Mouse (Mus musculus) left cerebral cortex, postnatal 36 days (tissue): ENCODE data around the gene Kcne1. TPM values are rescaled to one million over a fixed set of nuclear protein-coding genes. Genes with fewer than 3 reads are reported as not detected.

ENCODE experiments used
- DNase-seq, 2 experiments: peaks; one replicate each; pipeline ENCODE4 v3.0.0; 2021 to 2022; ENCODE audit warnings: low spot score in 2 of 2, mixed read lengths in 1 of 2
- intact Hi-C: fragments of 180-260 bp; cut with DNase I; formaldehyde crosslinking; loops from one replicate; pipeline ENCODE4 v1.15.1; 2025
- total RNA-seq, 2 experiments: library from RNA; stranded (reverse); gene quantifications; 2 replicates each; pipeline ENCODE4 v1.2.3; 2021

Gene Kcne1
- total RNA-seq, 2 experiments from 2014 or later: not detected

DNA sequence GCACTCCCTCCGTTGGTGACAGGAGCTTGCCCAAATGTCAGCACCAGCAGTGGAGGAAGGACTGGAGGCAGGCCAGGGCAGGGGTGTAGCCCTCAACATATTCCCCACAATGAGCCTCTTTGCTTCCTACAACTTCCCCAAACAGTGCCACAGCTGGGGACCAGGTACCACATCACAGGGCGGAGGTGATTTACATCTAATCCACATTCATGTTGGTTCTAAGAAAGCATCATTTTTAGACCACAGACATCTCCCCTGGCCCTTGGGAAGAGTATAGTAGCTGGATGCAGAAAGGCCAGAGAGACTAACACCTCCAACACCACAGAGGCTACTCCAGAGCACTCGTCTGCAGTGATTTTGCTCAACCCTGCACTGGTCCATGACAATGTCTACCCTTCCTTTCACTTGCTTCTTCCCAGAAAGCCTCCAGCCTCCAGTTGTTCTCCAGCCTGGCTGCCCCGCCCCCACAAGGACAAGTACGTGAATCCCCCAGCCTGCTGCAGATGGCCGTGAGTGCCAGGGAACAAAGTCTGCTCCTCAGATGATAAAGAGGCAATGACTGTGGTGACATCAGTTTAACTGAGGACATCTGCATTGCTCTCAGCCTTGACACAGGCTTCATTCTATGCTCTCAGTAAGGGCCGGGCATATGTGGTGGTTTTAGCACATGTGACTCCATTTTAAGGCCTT, 43.1 kb downstream of the Kcne1 start:
- intact Hi-C loops: loop anchor here (10.0 kb wide), 1 partner anchor 1229 kb away; no protein-coding TSS in a partner anchor
- no peak for DNase-seq

GRCm38 (mm10) chr16:92313953-92314741, 45.1 kb downstream of the Kcne1 start:
- peak; percentile 30 to 42 for DNase-seq
- intact Hi-C loops: loop anchor here (2.0 to 10.0 kb wide), 2 partner anchors 23 to 1231 kb away; no protein-coding TSS in a partner anchor

DNA sequence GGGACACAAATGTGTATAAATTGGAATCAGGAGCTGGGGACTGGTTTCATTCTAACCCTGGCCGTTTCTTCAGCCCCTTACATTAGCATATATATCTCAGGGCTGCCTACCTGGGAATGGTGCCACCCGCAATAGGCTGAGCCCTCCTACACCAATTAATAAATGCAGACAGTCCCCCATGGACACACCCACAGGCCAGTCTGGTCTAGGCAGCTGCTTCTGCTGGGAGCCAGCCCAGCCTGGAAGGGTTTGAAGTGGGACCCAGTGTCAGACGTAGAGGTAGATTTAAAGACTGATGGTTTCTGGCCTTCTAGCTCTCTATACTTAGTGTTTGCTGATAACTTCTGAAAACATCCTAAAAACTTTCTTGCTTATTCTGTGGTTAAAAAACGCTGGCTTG, 50.1 kb downstream of the Kcne1 start:
- DNase-seq: no peak
- intact Hi-C loops: no loop called here

- intact Hi-C loops: no loop called here
Observed at GRCm38 (mm10) chr16:92307947-92308346, 51.3 kb downstream of the Kcne1 start.

GRCm38 (mm10) chr16:92305519-92305918, 53.7 kb downstream of the Kcne1 start:
- no peak for DNase-seq
- intact Hi-C loops: no loop called here

More at GRCm38 (mm10) chr16:92307947-92308346, 51.3 kb downstream of the Kcne1 start:
- no peak for DNase-seq

GRCm38 (mm10) chr16:92302506-92302905, 56.8 kb downstream of the Kcne1 start:
- intact Hi-C loops: loop anchor here (5.0 kb wide), 1 partner anchor 245 kb away; the partner anchor contains the start of genes Gm49711, Mrps6 and Slc5a3
- DNase-seq: no peak

DNA sequence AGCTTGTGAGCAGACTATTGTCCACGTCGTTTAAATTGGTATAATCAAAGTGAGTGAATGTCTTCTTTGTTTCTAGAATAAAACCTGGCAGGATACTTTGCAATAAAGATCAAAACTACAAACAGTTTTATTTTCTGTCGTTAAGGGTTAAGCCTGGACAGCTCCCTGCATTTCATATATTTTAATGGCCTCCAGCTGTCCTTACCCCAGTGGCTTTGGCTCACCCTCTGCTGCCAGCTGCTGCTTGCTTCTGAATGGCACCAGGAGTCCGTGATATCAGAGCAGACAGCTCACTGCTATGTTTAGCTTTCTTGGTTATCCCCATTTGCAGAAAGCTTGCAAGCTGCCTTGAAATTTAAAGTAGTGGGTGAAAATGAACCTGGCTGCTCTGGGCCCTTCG, 57.3 kb downstream of the Kcne1 start:
- no peak for DNase-seq

DNA sequence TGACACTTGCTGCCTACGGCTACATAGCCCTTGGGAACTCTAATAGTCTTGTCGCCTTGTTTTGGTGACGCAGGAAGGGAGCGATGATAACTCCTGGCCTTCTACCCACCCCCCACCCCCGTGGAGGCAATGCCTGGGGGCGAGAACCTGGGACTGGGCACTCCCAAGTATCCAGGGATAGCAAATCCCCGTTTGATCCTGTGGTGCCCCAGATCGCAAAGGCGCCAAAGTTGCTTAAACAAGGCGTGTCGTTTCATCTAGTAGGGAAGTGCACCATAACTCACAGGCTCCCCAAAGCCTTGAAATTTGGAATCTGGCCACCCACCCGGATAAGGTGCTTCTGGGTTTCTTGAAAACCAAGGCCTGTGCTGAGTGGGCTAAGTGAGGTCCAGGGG, 57.9 kb downstream of the Kcne1 start:
- DNase-seq: no peak
- intact Hi-C loops: loop anchor here (2.0 to 5.0 kb wide), 2 partner anchors 244 to 371 kb away; partner anchors contain the start of genes Gm49711, Mrps6 and Slc5a3

More for the DNA sequence above, 57.3 kb downstream of the Kcne1 start:
- intact Hi-C loops: loop anchor here (2.0 to 5.0 kb wide), 2 partner anchors 245 to 371 kb away; partner anchors contain the start of genes Gm49711, Mrps6 and Slc5a3

DNA sequence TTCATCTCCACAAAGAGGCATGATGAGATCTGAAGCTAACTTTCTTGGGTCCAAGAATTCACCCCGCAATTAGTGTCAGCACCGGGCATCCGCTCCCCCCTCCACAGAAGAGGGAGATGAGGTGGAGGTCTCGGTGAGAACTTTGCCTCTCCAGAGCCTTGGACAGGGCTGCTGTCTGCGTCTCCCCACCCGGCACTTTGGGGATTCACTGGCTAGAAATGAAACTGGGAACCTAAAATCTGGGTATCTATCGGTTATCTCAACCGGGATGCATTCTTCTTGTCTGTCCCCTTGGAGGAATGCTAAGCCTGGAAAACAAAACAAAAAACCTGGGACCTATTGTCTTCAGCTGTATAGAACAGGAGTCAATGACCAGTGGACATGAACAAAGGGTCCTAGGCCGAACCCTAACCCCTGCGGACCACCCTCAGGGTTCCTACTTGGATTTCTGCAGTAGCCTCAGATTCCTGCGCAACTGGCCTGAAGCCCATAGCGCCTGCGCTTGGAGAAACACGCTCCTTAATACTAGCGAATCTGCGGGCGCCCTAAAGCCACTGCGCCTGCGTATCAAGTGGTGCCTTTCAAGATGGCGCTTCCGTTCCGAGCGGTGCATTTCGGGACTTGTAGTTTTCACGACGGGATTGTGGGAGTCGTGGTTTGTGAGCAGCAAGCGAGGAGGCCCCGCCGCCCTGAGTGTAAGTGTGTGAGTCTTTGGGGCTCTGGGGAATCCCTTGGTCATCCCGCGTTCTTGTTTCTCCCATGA, 58.4 kb downstream of the Kcne1 start, which contains the start of gene Smim11:
Gene Smim11, plus strand, starts transcription at position 638 of the 763 bp plus-strand sequence.
- peak; percentile 94 to 95 for DNase-seq
- intact Hi-C loops: loop anchor here (2.0 to 5.0 kb wide), 2 partner anchors 244 to 370 kb away; partner anchors contain the start of genes Gm49711, Mrps6 and Slc5a3

Other genes with a start within 250 kb of the Kcne1 start
- under 1 TPM in 1 of 2 experiments, not detected in 1; 0.17 TPM for gene Kcne2, start 67.1 kb downstream of the Kcne1 start, total RNA-seq
- gene Smim11, start 58.2 kb downstream of the Kcne1 start, total RNA-seq: 10 to 100 TPM; 15.8 to 16.2 TPM
- gene Fam243, start 38.0 kb downstream of the Kcne1 start, total RNA-seq: not detected
- gene Rcan1, start 111.4 kb upstream of the Kcne1 start, total RNA-seq: 10 to 100 TPM; 55.4 to 60.9 TPM
- 1 to 10 TPM in 1 of 2 experiments, under 1 TPM in 1; 0.62 to 2.1 TPM for gene Clic6, start 126.3 kb upstream of the Kcne1 start, total RNA-seq